Mouse (Mus musculus) adrenal gland, adult 10 weeks (tissue): Measurements from ENCODE around the gene Parm1. TPM values are rescaled to one million over a fixed set of nuclear protein-coding genes. Genes with fewer than 3 reads are reported as not detected.

Experiments used
- polyA plus RNA-seq: library from polyadenylated mRNA; stranded (reverse); fragments of 350-450 nt; fragmentation: Illumina TruSeq; extraction: RNeasy Lipid Tissue Mini Kit (QIAGEN cat#74804); gene quantifications from one replicate; pipeline ENCODE4 v1.2.3, GENCODE M21; 2014; ENCODE audit warnings: low read depth, low replicate concordance

Gene Parm1
- 331 TPM for polyA plus RNA-seq

GRCm38 (mm10) chr5:91517480-91518301 is at the start of gene Parm1:
Parm1 (plus strand) TSS chr5:91517615.

Other genes starting within 250 kb of the Parm1 start
- gene Btc, start 114.6 kb upstream of the Parm1 start, polyA plus RNA-seq: 5.2 TPM